Mouse (Mus musculus) adrenal gland, adult 18-20 months (tissue): ENCODE data around the gene Zbtb39. TPM values are rescaled to one million over a fixed set of nuclear protein-coding genes. Genes with fewer than 3 reads are reported as not detected.
"Not testable (repeated sequence)": the region's sequence is repeated elsewhere in the genome, so short reads cannot be mapped to it uniquely, and the experiment has no call there.

Experiments
- DNase-seq, 2 experiments: peaks; one replicate each; pipeline ENCODE4 v3.0.0; 2021 to 2022; ENCODE audit warnings: low spot score in 2 of 2
- total RNA-seq, 2 experiments: library from RNA; stranded (reverse); gene quantifications; 1 replicate in 1 of 2; 2 replicates in 1 of 2; pipeline ENCODE4 v1.2.3; 2021

Gene Zbtb39
- total RNA-seq, 2 experiments from 2014 or later = 12.3 to 13.1 TPM

DNA sequence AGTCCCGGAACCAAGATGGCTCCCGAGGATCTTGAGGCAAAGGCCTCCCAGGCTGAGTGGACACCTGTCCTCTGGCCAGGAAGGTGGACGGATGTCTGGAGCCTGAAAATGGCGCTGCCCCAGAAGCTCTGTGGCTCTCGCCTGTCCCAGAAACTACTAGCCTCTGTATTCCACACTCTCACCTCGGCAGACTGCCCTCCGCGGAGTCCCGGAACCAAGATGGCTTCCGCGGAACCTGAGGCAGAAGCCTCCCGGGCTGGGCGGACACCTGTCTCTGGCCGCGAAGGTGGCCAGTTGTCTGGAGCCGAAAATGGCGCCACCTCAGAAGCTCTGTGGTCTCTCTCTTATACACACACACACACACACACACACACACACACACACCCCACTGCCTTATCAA lies 43.0 kb downstream of the Zbtb39 start:
- not testable (repeated sequence) for DNase-seq

DNA sequence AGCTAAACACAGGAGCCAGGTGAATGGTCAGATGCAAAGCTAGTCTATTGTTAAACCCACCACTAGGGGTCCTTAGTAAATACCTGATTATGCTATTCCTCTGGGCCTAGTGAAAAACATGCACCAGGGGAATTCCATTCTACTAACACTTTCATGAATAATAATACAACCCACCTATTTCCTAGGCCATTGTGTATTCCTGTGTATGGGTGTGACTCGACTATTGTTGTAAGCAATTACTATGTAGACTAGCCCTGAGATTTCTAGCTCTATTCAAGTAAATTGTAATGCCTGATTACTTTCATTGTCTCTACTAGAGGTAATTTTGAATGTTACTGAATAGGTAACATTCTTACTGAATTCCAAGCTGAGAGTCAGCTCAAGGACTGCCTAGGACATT lies 46.1 kb downstream of the Zbtb39 start:
- DNase-seq = not testable (repeated sequence)

Other genes starting within 250 kb of the Zbtb39 start
- 1 to 10 TPM; 1.1 to 1.9 TPM for gene Stac3, start 237.9 kb upstream of the Zbtb39 start, total RNA-seq
- 10 to 100 TPM; 36.0 to 55.3 TPM for gene Ndufa4l2, start 224.6 kb upstream of the Zbtb39 start, total RNA-seq
- 10 to 100 TPM; 38.6 to 46.5 TPM for gene Shmt2, start 217.1 kb upstream of the Zbtb39 start, total RNA-seq
- gene Nxph4, start 205.0 kb upstream of the Zbtb39 start, total RNA-seq = 10 to 100 TPM in 1 of 2 experiments, 1 to 10 TPM in 1; 6.9 to 12.6 TPM
- 100 to 1,000 TPM; 145 to 148 TPM for gene Lrp1, start 118.4 kb upstream of the Zbtb39 start, total RNA-seq
- 100 to 1,000 TPM in 1 of 2 experiments, 10 to 100 TPM in 1; 87.7 to 105 TPM for gene Stat6, start 96.6 kb upstream of the Zbtb39 start, total RNA-seq
- gene Nemp1, start 72.6 kb upstream of the Zbtb39 start, total RNA-seq = 1 to 10 TPM; 5.0 to 5.4 TPM
- gene Nab2, start 71.0 kb upstream of the Zbtb39 start, total RNA-seq = 10 to 100 TPM; 23.4 to 38.0 TPM
- gene Myo1a, start 34.4 kb upstream of the Zbtb39 start, total RNA-seq = 10 to 100 TPM in 1 of 2 experiments, under 1 TPM in 1; 0.83 to 35.2 TPM
- gene Tac2, start 15.1 kb upstream of the Zbtb39 start, total RNA-seq = not detected
- gene Gpr182, start 12.2 kb downstream of the Zbtb39 start, total RNA-seq = 10 to 100 TPM in 1 of 2 experiments, 1 to 10 TPM in 1; 4.6 to 11.4 TPM
- 1 to 10 TPM; 2.4 to 5.9 TPM for gene Rdh1, start 20.2 kb downstream of the Zbtb39 start, total RNA-seq
- 1 to 10 TPM; 3.9 to 7.3 TPM for gene Rdh16f1, start 20.2 kb downstream of the Zbtb39 start, total RNA-seq
- gene Rdh9, start 36.8 kb downstream of the Zbtb39 start, total RNA-seq = under 1 TPM in 1 of 2 experiments, not detected in 1; 0.27 TPM
- 1 to 10 TPM in 1 of 2 experiments, under 1 TPM in 1; 0.93 to 4.0 TPM for gene Rdh16, start 61.6 kb downstream of the Zbtb39 start, total RNA-seq
- not detected for gene Rdh19, start 110.4 kb downstream of the Zbtb39 start, total RNA-seq
- under 1 TPM in 1 of 2 experiments, not detected in 1; 0.33 TPM for gene Rdh16f2, start 126.9 kb downstream of the Zbtb39 start, total RNA-seq
- not detected for gene Rdh7, start 149.3 kb downstream of the Zbtb39 start, total RNA-seq
- 1 to 10 TPM in 1 of 2 experiments, under 1 TPM in 1; 0.32 to 2.7 TPM for gene Sdr9c7, start 159.0 kb downstream of the Zbtb39 start, total RNA-seq